Mouse (Mus musculus) cerebellum, adult 18-20 months (tissue): ENCODE results near the gene Elfn1.

Experiments
- DNase-seq, 2 experiments: peaks; one replicate each; pipeline ENCODE4 v3.0.0; 2021

Elfn1 gene

GRCm38 (mm10) chr5:139907714-139908242, at the start of gene Elfn1:
Gene Elfn1 (plus strand): TSS chr5:139907943.
- no peak for DNase-seq

- DNase-seq: no peak
Measured at GRCm38 (mm10) chr5:139860328-139861104, 47.2 kb upstream of the Elfn1 start.

- no peak for DNase-seq
Measured at GRCm38 (mm10) chr5:139862759-139863158, 45.0 kb upstream of the Elfn1 start.

GRCm38 (mm10) chr5:139870886-139871285, 36.9 kb upstream of the Elfn1 start:
- no peak for DNase-seq

- DNase-seq: no peak
Measured at GRCm38 (mm10) chr5:139871526-139871925, 36.2 kb upstream of the Elfn1 start.

GRCm38 (mm10) chr5:139877563-139877962, 30.2 kb upstream of the Elfn1 start:
- no peak for DNase-seq

GRCm38 (mm10) chr5:139879694-139880093, 28.0 kb upstream of the Elfn1 start:
- no peak for DNase-seq

GRCm38 (mm10) chr5:139881161-139881560, 26.6 kb upstream of the Elfn1 start:
- DNase-seq: no peak

GRCm38 (mm10) chr5:139888624-139889023, 19.1 kb upstream of the Elfn1 start:
- DNase-seq: no peak

- DNase-seq: no peak
Measured at GRCm38 (mm10) chr5:139889370-139889769, 18.4 kb upstream of the Elfn1 start.

GRCm38 (mm10) chr5:139892326-139892994, 15.3 kb upstream of the Elfn1 start:
- no peak for DNase-seq

GRCm38 (mm10) chr5:139892995-139893345, 14.8 kb upstream of the Elfn1 start:
- DNase-seq: no peak

- no peak for DNase-seq
Measured at GRCm38 (mm10) chr5:139894025-139894508, 13.7 kb upstream of the Elfn1 start.

- DNase-seq: no peak
Measured at GRCm38 (mm10) chr5:139899044-139899443, 8.7 kb upstream of the Elfn1 start.

GRCm38 (mm10) chr5:139905121-139905520, 2.6 kb upstream of the Elfn1 start:
- no peak for DNase-seq

- DNase-seq: no peak
Measured at GRCm38 (mm10) chr5:139906507-139906906, 1.2 kb upstream of the Elfn1 start.

GRCm38 (mm10) chr5:139907241-139907640, 502 bp upstream of the Elfn1 start:
- DNase-seq: peak in 1 of 2 experiments; percentile 29

- DNase-seq: peak in 1 of 2 experiments; percentile 19
Measured at GRCm38 (mm10) chr5:139908243-139908810, 584 bp downstream of the Elfn1 start.

- peak in 1 of 2 experiments; percentile 17 for DNase-seq
Measured at GRCm38 (mm10) chr5:139908811-139909627, 1.3 kb downstream of the Elfn1 start.

GRCm38 (mm10) chr5:139909710-139910550, 2.2 kb downstream of the Elfn1 start:
- DNase-seq: no peak

- no peak for DNase-seq
Measured at GRCm38 (mm10) chr5:139910755-139911300, 3.1 kb downstream of the Elfn1 start.
